Comparison of ENCODE assay signal across 28 mouse cellular contexts in the genomic region with DNA sequence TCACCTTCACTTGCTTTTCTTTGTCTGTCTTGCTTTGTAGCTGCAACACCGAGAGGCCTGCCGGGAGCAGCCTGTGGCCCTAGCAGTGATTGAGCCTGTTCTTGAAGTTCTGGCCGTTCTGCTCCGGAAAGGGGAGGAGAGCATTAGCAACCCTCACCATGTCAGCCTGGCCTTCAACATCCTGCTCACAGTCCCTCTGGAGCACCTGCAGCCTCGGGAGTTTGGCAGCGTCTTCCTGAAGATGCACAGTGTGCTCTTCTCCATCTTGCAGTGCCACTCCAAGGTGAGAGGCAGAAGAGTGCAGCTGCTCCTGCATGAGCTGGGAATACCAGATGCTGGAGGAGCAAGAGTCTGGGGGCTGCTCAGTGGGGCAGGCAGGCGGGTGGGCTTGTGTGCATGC.
"Had no signal": no experiment of that assay in that cellular context is flagged by ENCODE, and none has a peak within 500 bp of the region (broad histone marks: within the 10 kb centered on the region; RNA-seq: fewer than 3 reads in every experiment).

No protein-coding gene starts in this region.

- H3K4me2 ChIP-seq: embryonic facial prominence, embryonic 12.5 days; embryonic facial prominence, embryonic 13.5 days; embryonic facial prominence, embryonic 15.5 days; forebrain, embryonic 12.5 days; forebrain, embryonic 13.5 days; forebrain, embryonic 15.5 days had no signal

- H3K9me3 ChIP-seq: embryonic facial prominence, embryonic 10.5 days; embryonic facial prominence, embryonic 12.5 days; embryonic facial prominence, embryonic 13.5 days; embryonic facial prominence, embryonic 15.5 days; forebrain, embryonic 10.5 days; forebrain, embryonic 12.5 days; forebrain, embryonic 13.5 days; forebrain, embryonic 15.5 days had no signal

- H3K27me3 ChIP-seq: embryonic facial prominence, embryonic 12.5 days; embryonic facial prominence, embryonic 13.5 days; embryonic facial prominence, embryonic 15.5 days; forebrain, embryonic 12.5 days; forebrain, embryonic 13.5 days; forebrain, embryonic 15.5 days had no signal

- H3K9ac ChIP-seq: embryonic facial prominence, embryonic 12.5 days; embryonic facial prominence, embryonic 13.5 days; embryonic facial prominence, embryonic 15.5 days; forebrain, embryonic 12.5 days; forebrain, embryonic 13.5 days; forebrain, embryonic 15.5 days; forebrain, postnatal 0 days had no signal

- H3K4me3 ChIP-seq: embryonic facial prominence, embryonic 10.5 days; embryonic facial prominence, embryonic 12.5 days; embryonic facial prominence, embryonic 13.5 days; embryonic facial prominence, embryonic 15.5 days; erythroblast, embryonic 14.5 days; forebrain, embryonic 10.5 days; forebrain, embryonic 12.5 days; forebrain, embryonic 13.5 days; forebrain, embryonic 15.5 days; gastrocnemius, adult 2 months had no signal

- DNase-seq: cerebellum, adult 18-20 months; cerebellum, adult 2 months; cerebellum, adult 8-10 months; cerebellum, adult 9-10 months; cerebellum, adult 9-11 months; cerebellum, postnatal 10 days; cerebellum, postnatal 14 days; cerebellum, postnatal 25 days; cerebellum, postnatal 36 days; embryo, embryonic 11 days; forebrain, postnatal 0 days; gastrocnemius, adult 2 months; gastrocnemius, postnatal 10 days; gastrocnemius, postnatal 14 days; gastrocnemius, postnatal 25 days; gastrocnemius, postnatal 36 days; heart, adult 18-20 months had no signal

- ATAC-seq: forebrain, embryonic 13.5 days; forebrain, embryonic 14.5 days; forebrain, embryonic 15.5 days; forebrain, embryonic 16.5 days; forebrain, postnatal 0 days had no signal

- H3K27ac ChIP-seq: embryonic facial prominence, embryonic 10.5 days; embryonic facial prominence, embryonic 12.5 days; embryonic facial prominence, embryonic 13.5 days; embryonic facial prominence, embryonic 15.5 days; forebrain, embryonic 10.5 days; forebrain, embryonic 12.5 days; forebrain, embryonic 13.5 days; forebrain, embryonic 15.5 days; gastrocnemius, adult 2 months had no signal

- H3K4me1 ChIP-seq: embryonic facial prominence, embryonic 12.5 days; embryonic facial prominence, embryonic 13.5 days; embryonic facial prominence, embryonic 15.5 days; forebrain, embryonic 10.5 days; forebrain, embryonic 12.5 days; forebrain, embryonic 13.5 days; forebrain, embryonic 15.5 days had no signal
